Mouse (Mus musculus): ENCODE data around the gene Slc10a7. TPM values are rescaled to one million over a fixed set of nuclear protein-coding genes. Genes with fewer than 3 reads are reported as not detected.
"Not testable (repeated sequence)": the region's sequence is repeated elsewhere in the genome, so short reads cannot be mapped to it uniquely, and the experiment has no call there.

The Slc10a7 gene
- polyA plus RNA-seq, 1 experiment from 2014 or later = 9.0 TPM

DNA sequence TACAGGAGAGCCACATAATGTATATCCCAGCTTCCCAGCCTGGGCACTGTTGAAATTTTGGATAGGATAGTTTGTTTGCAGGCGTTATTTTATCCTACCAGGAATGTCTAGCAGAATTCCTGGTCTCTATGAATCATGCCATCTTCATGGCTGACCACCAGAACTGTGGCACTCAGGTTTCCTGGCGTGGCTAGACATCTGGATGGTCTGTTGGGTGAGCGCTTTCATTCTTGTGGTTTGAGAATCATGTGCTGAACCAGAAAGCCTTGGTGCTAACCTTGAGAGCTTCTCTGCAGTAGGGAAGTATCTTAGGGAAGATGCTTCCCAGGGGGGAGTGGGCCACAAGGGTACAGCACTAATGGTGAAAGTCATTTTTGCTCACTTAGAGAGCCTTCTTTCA, 6.0 kb downstream of the Slc10a7 start:
- H3K27me3 ChIP-seq (ENCODE audit: control insufficient read depth, insufficient read depth, low read length) = no peaks in the 10 kb centered on the region
- H3K4me3 ChIP-seq (ENCODE audit: control insufficient read depth in 1 of 2, insufficient read depth in 1 of 2, low read depth in 1 of 2, low read length in 2 of 2) = no peak overlapping the region
- H3K27ac ChIP-seq (replicated peaks in 1 of 2; ENCODE audit: control insufficient read depth in 1 of 2, insufficient read depth in 1 of 2, low read depth in 2 of 2, low read length in 2 of 2) = no peak overlapping the region
- H3K4me1 ChIP-seq (ENCODE audit: control insufficient read depth in 2 of 2, insufficient read depth in 2 of 2, low read length in 2 of 2) = peaks cover 4 to 9% of the 10 kb centered on the region in 2 experiments; a peak in 2 of 4 replicates
- H3K36me3 ChIP-seq (ENCODE audit: control insufficient read depth, insufficient read depth, low read length) = peaks cover 29% of the 10 kb centered on the region
- H3K9me3 ChIP-seq (ENCODE audit: control insufficient read depth, low read length) = no peaks in the 10 kb centered on the region
- no peak for ATAC-seq (ENCODE audit: insufficient number of reproducible peaks, insufficient read depth, low FRiP score, low read depth)
- H3K4me2 ChIP-seq (ENCODE audit: low read length) = no peak overlapping the region
- WGBS = 84% methylated on average over 3 of the region's 3 CpGs
- H3K9ac ChIP-seq (ENCODE audit: low read length) = no peak overlapping the region

DNA sequence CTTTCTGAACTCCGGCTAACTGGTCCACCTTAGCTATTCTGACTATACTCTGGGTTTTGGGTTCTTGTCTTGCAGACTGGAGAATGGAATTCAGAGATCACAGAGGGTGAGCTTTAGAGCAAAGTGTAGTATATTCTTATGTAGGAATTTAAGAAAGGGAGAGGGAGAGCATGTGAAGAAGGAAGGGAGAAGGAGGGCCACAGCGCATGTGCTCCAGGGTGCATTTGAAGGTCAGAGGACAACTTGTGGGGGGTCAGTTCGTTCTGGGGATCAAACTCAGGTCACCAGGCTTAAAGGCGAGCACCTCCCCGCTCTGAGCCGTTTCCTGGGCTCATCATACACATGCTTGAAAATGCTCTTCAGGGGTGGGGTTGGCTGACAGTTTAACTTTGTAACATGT, 24.8 kb downstream of the Slc10a7 start:
- no peak for ATAC-seq (ENCODE audit: insufficient number of reproducible peaks, insufficient read depth, low FRiP score, low read depth)
- Histone ChIP-seq H3K4me2 (ENCODE audit: low read length) (no peak overlapping the region), H3K36me3 (ENCODE audit: control insufficient read depth, insufficient read depth, low read length) (peaks cover 33% of the 10 kb centered on the region), H3K27ac (replicated peaks in 1 of 2; ENCODE audit: control insufficient read depth in 1 of 2, insufficient read depth in 1 of 2, low read depth in 2 of 2, low read length in 2 of 2) (no peak overlapping the region), H3K27me3 (ENCODE audit: control insufficient read depth, insufficient read depth, low read length) (no peaks in the 10 kb centered on the region), H3K4me1 (ENCODE audit: control insufficient read depth in 2 of 2, insufficient read depth in 2 of 2, low read length in 2 of 2) (no peaks in the 10 kb centered on the region), H3K4me3 (ENCODE audit: control insufficient read depth in 1 of 2, insufficient read depth in 1 of 2, low read depth in 1 of 2, low read length in 2 of 2) (no peak overlapping the region), H3K9me3 (ENCODE audit: control insufficient read depth, low read length) (no peaks in the 10 kb centered on the region), H3K9ac (ENCODE audit: low read length) (no peak overlapping the region)
- 85% methylated on average over 6 of the region's 6 CpGs for WGBS

DNA sequence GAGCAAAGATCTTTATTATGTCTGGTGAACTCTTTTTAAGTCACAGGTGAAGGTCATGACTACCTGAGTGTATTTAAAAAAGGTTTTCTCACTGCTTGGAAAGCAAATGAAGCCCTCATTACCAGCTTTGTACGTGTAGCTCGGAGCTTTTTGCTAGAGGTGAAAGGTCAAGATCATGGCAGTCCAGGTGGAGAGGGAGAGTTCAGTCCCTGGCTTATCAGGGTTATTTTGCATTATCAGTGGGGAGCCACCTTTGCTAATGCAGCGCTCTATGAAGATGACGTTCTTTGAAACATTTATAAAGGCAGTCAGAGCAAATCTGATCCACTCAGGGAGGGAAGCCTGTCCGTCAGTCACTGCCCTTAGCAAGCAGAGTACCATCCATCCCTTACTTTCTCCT, 27.6 kb downstream of the Slc10a7 start:
- no peaks in the 10 kb centered on the region for H3K9me3 ChIP-seq (ENCODE audit: control insufficient read depth, low read length)
- no peak overlapping the region for H3K4me3 ChIP-seq (ENCODE audit: control insufficient read depth in 1 of 2, insufficient read depth in 1 of 2, low read depth in 1 of 2, low read length in 2 of 2)
- no peaks in the 10 kb centered on the region for H3K4me1 ChIP-seq (ENCODE audit: control insufficient read depth in 2 of 2, insufficient read depth in 2 of 2, low read length in 2 of 2)
- 81% methylated on average over 5 of the region's 5 CpGs for WGBS
- H3K4me2 ChIP-seq (ENCODE audit: low read length) = no peak overlapping the region
- H3K27me3 ChIP-seq (ENCODE audit: control insufficient read depth, insufficient read depth, low read length) = no peaks in the 10 kb centered on the region
- H3K36me3 ChIP-seq (ENCODE audit: control insufficient read depth, insufficient read depth, low read length) = peaks cover 30% of the 10 kb centered on the region
- no peak overlapping the region for H3K9ac ChIP-seq (ENCODE audit: low read length)
- no peak for ATAC-seq (ENCODE audit: insufficient number of reproducible peaks, insufficient read depth, low FRiP score, low read depth)
- no peak overlapping the region for H3K27ac ChIP-seq (replicated peaks in 1 of 2; ENCODE audit: control insufficient read depth in 1 of 2, insufficient read depth in 1 of 2, low read depth in 2 of 2, low read length in 2 of 2)

DNA sequence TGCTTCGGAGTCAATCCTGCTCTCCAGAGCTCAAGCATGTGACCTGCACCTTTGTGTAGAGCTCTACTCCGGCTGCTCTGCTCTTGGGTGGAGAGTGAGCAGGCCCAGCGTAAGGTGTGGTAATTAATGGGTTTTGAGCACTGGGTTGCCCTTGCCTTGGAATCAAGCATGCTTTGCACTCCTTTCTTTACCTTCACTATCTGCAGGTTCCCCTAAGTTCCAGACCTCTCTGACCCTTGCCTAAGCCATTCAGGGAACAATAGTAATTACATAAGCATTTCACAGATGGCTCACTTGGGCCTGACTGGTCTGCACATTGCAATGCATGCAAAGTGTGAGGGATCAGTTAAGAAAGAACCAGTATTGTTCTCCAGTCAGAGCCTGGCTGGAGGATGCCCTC, 28.6 kb downstream of the Slc10a7 start:
- Histone ChIP-seq H3K27me3 (ENCODE audit: control insufficient read depth, insufficient read depth, low read length) (no peaks in the 10 kb centered on the region), H3K36me3 (ENCODE audit: control insufficient read depth, insufficient read depth, low read length) (peaks cover 22% of the 10 kb centered on the region), H3K27ac (replicated peaks in 1 of 2; ENCODE audit: control insufficient read depth in 1 of 2, insufficient read depth in 1 of 2, low read depth in 2 of 2, low read length in 2 of 2) (no peak overlapping the region), H3K4me1 (ENCODE audit: control insufficient read depth in 2 of 2, insufficient read depth in 2 of 2, low read length in 2 of 2) (no peaks in the 10 kb centered on the region), H3K9ac (ENCODE audit: low read length) (no peak overlapping the region), H3K4me2 (ENCODE audit: low read length) (no peak overlapping the region), H3K4me3 (ENCODE audit: control insufficient read depth in 1 of 2, insufficient read depth in 1 of 2, low read depth in 1 of 2, low read length in 2 of 2) (no peak overlapping the region), H3K9me3 (ENCODE audit: control insufficient read depth, low read length) (no peaks in the 10 kb centered on the region)
- no peak for ATAC-seq (ENCODE audit: insufficient number of reproducible peaks, insufficient read depth, low FRiP score, low read depth)
- WGBS = 88% methylated on average over 3 of the region's 3 CpGs

DNA sequence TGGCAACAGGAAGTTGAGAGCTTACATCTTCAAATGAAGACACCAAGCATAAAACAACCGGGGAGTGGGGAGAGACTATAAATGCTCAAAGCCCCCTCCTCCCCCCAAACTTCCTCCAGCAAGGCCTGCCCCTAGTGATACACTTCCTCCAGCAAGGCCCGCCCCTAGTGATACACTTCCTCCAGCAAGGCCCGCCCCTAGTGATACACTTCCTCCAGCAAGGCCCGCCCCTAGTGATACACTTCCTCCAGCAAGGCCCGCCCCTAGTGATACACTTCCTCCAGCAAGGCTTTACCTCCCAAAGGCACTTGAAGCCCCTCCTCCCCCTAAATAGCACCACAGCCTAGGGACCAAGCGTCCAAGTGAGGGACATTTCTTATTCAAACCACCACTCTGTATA, 33.5 kb downstream of the Slc10a7 start:
- not testable (repeated sequence) for H3K4me2 ChIP-seq (ENCODE audit: low read length); H3K9ac ChIP-seq (ENCODE audit: low read length); H3K27ac ChIP-seq (replicated peaks in 1 of 2; ENCODE audit: control insufficient read depth in 1 of 2, insufficient read depth in 1 of 2, low read depth in 2 of 2, low read length in 2 of 2); H3K27me3 ChIP-seq (ENCODE audit: control insufficient read depth, insufficient read depth, low read length); H3K4me3 ChIP-seq (ENCODE audit: control insufficient read depth in 1 of 2, insufficient read depth in 1 of 2, low read depth in 1 of 2, low read length in 2 of 2); ATAC-seq (ENCODE audit: insufficient number of reproducible peaks, insufficient read depth, low FRiP score, low read depth); H3K4me1 ChIP-seq (ENCODE audit: control insufficient read depth in 2 of 2, insufficient read depth in 2 of 2, low read length in 2 of 2); H3K9me3 ChIP-seq (ENCODE audit: control insufficient read depth, low read length)
- peaks cover 22% of the 10 kb centered on the region for H3K36me3 ChIP-seq (ENCODE audit: control insufficient read depth, insufficient read depth, low read length)
- WGBS = 90% methylated on average over 3 of the region's 6 CpGs

DNA sequence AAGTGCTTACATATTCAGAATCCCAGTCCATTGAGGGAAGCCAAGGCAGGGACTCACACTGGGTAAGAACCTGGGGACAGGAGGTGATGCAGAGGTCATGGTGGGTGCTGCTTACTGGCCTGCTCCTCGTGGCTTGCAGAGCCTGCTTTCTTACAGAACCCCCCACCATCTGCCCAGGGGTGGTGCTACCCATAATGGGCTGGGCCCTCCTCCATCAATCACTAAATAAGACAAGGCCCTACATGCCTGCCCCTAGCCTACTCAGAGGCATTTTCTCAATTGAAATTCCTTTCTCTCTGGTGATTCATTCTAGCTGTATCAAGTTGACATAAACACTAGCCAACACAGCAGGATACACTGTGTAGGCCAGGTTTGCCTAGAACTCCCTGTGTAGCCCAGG, 34.5 kb downstream of the Slc10a7 start:
- no peak overlapping the region for H3K27ac ChIP-seq (replicated peaks in 1 of 2; ENCODE audit: control insufficient read depth in 1 of 2, insufficient read depth in 1 of 2, low read depth in 2 of 2, low read length in 2 of 2)
- peaks cover 18% of the 10 kb centered on the region for H3K36me3 ChIP-seq (ENCODE audit: control insufficient read depth, insufficient read depth, low read length)
- peaks cover 0 to 6% of the 10 kb centered on the region in 2 experiments; a peak in 3 of 4 replicates for H3K4me1 ChIP-seq (ENCODE audit: control insufficient read depth in 2 of 2, insufficient read depth in 2 of 2, low read length in 2 of 2)
- 27% methylated on average over 1 of the region's 1 CpGs for WGBS
- H3K27me3 ChIP-seq (ENCODE audit: control insufficient read depth, insufficient read depth, low read length) = no peaks in the 10 kb centered on the region
- no peak overlapping the region for H3K4me3 ChIP-seq (ENCODE audit: control insufficient read depth in 1 of 2, insufficient read depth in 1 of 2, low read depth in 1 of 2, low read length in 2 of 2)
- no peak for ATAC-seq (ENCODE audit: insufficient number of reproducible peaks, insufficient read depth, low FRiP score, low read depth)
- H3K9me3 ChIP-seq (ENCODE audit: control insufficient read depth, low read length) = no peaks in the 10 kb centered on the region
- H3K9ac ChIP-seq (ENCODE audit: low read length) = no peak overlapping the region
- H3K4me2 ChIP-seq (ENCODE audit: low read length) = no peak overlapping the region

DNA sequence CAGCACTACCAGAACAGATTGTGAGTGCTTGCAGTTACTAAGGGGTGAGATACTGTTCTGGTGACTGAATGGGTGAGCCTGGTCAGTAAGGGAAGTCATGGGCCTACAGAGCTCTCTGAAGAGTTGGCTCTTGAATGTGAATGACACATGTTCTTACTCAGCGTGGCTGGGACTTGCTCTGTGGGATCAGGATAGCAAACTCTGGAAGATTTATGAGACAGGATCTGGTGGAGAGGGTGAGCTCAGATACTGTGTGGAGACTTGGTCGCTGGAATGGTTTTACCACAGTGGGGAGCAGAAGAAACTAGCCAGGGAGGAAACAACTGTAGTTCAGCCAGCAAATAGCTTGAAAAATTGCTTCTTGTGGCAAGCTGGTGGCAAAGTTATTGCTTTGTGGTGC, 35.4 kb downstream of the Slc10a7 start:
- H3K27me3 ChIP-seq (ENCODE audit: control insufficient read depth, insufficient read depth, low read length) = no peaks in the 10 kb centered on the region
- no peak overlapping the region for H3K4me2 ChIP-seq (ENCODE audit: low read length)
- peaks cover 2 to 6% of the 10 kb centered on the region in 2 experiments; a peak in 3 of 4 replicates for H3K4me1 ChIP-seq (ENCODE audit: control insufficient read depth in 2 of 2, insufficient read depth in 2 of 2, low read length in 2 of 2)
- H3K36me3 ChIP-seq (ENCODE audit: control insufficient read depth, insufficient read depth, low read length) = peaks cover 15% of the 10 kb centered on the region
- no peak overlapping the region for H3K9ac ChIP-seq (ENCODE audit: low read length)
- H3K4me3 ChIP-seq (ENCODE audit: control insufficient read depth in 1 of 2, insufficient read depth in 1 of 2, low read depth in 1 of 2, low read length in 2 of 2) = no peak overlapping the region
- H3K9me3 ChIP-seq (ENCODE audit: control insufficient read depth, low read length) = no peaks in the 10 kb centered on the region
- ATAC-seq (ENCODE audit: insufficient number of reproducible peaks, insufficient read depth, low FRiP score, low read depth) = no peak
- 74% methylated on average over 2 of the region's 2 CpGs for WGBS
- no peak overlapping the region for H3K27ac ChIP-seq (replicated peaks in 1 of 2; ENCODE audit: control insufficient read depth in 1 of 2, insufficient read depth in 1 of 2, low read depth in 2 of 2, low read length in 2 of 2)

DNA sequence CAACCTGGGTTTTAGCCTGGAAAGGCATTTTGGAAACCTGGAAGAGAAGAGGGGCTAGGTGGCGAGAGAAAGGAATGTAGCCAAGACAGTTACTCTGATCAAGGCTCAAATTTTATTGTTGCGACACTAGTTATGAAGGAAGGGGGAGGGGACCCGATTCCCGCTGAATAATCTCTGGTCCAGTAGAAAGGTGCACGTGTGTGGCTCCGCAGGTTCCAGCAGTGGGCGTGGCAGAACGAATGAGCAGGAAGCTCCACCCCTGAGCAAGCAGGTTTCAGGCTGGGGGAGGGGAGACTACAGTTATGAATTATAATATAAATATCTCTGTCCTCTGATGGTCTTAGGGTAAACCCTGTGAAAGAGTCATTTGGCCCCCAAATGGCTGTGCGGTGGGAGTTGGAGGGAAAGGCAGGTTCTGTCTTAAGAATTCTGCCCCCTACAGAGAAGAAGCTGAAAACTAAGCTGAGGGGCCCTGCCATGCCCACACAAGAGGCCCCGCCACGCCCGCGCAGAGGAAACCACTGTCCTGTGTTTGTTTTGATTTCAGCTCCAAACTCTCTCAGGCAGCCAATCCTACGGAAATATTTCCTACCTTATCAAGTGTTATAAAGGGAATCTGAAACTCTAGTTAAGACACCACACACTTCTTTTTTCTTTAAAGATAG, 36.1 kb downstream of the Slc10a7 start:
- H3K4me3 ChIP-seq (ENCODE audit: control insufficient read depth in 1 of 2, insufficient read depth in 1 of 2, low read depth in 1 of 2, low read length in 2 of 2); H3K27ac ChIP-seq (replicated peaks in 1 of 2; ENCODE audit: control insufficient read depth in 1 of 2, insufficient read depth in 1 of 2, low read depth in 2 of 2, low read length in 2 of 2); H3K4me1 ChIP-seq (ENCODE audit: control insufficient read depth in 2 of 2, insufficient read depth in 2 of 2, low read length in 2 of 2); H3K27me3 ChIP-seq (ENCODE audit: control insufficient read depth, insufficient read depth, low read length); H3K9me3 ChIP-seq (ENCODE audit: control insufficient read depth, low read length); ATAC-seq (ENCODE audit: insufficient number of reproducible peaks, insufficient read depth, low FRiP score, low read depth); H3K4me2 ChIP-seq (ENCODE audit: low read length); H3K9ac ChIP-seq (ENCODE audit: low read length): not testable (repeated sequence)
- peaks cover 13% of the 10 kb centered on the region for H3K36me3 ChIP-seq (ENCODE audit: control insufficient read depth, insufficient read depth, low read length)
- 38% methylated on average over 6 of the region's 14 CpGs for WGBS
